ENCODE assay signal across 34 mouse cellular contexts in the genomic region with DNA sequence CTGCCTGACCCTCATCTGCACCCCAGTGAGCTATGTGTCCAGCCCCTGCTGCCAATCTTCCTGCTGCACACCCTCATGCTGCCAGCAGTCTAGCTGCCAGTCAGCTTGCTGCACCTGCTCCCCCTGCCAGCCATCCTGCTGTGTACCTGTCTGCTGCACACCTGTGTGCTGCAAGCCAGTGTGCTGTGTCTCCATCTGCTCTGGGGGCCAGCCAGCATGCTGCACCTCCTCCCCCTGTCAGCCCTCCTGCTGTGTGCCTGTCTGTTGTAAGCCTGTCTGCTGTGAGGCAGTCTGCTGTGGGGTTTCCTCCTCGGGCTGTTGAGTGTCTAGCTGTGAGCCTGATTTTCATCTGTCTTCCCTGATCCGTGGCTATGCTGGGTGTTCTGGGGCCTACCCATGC. TPM values are rescaled to one million over a fixed set of nuclear protein-coding genes. Genes with fewer than 3 reads are reported as not detected.
A peak's percentile ranks its signal among the peaks of the same experiment; 100 is the strongest.
DNase-seq lines count a peak whose midpoint lies in the region; ATAC-seq lines count a peak whose summit lies in the region.
"Had no signal": no experiment of that assay in that cellular context is flagged by ENCODE, and none has a peak within 500 bp of the region (broad histone marks: within the 10 kb centered on the region; RNA-seq: fewer than 3 reads in every experiment).

No protein-coding gene starts in this region.

- H3K9me3 ChIP-seq in forebrain, embryonic 13.5 days (replicated peaks) = peaks cover 16% of the 10 kb centered on the region
- H3K9me3 ChIP-seq in forebrain, embryonic 15.5 days = peaks cover 8% of the 10 kb centered on the region; the same call in 1 of the 2 replicates
- H3K9me3 ChIP-seq in midbrain, embryonic 15.5 days = peaks cover 4% of the 10 kb centered on the region; the same call in 1 of the 2 replicates
- H3K9me3 ChIP-seq: stomach, embryonic 15.5 days had no signal

- WGBS in forebrain, embryonic 13.5 days = 11% methylated on average over 2 of the region's 2 CpGs
- WGBS in forebrain, embryonic 15.5 days = 6% methylated on average over 2 of the region's 2 CpGs
- WGBS in midbrain, embryonic 15.5 days = 15% methylated on average over 2 of the region's 2 CpGs

- peak overlapping the region; percentile 26; the same call in 1 of the 2 replicates for H3K9ac ChIP-seq in forebrain, embryonic 13.5 days
- no peak overlapping the region for H3K9ac ChIP-seq in forebrain, embryonic 15.5 days (replicated peaks)
- no peak overlapping the region for H3K9ac ChIP-seq in midbrain, embryonic 15.5 days
- H3K9ac ChIP-seq: embryonic facial prominence, embryonic 12.5 days; heart, embryonic 13.5 days; hindbrain, embryonic 15.5 days; liver, embryonic 14.5 days; lung, embryonic 14.5 days; neural tube, embryonic 13.5 days; stomach, embryonic 15.5 days had no signal

- H3K27me3 ChIP-seq in forebrain, embryonic 13.5 days = no peaks in the 10 kb centered on the region
- no peaks in the 10 kb centered on the region for H3K27me3 ChIP-seq in forebrain, embryonic 15.5 days
- no peaks in the 10 kb centered on the region for H3K27me3 ChIP-seq in midbrain, embryonic 15.5 days (replicated peaks)
- H3K27me3 ChIP-seq: embryonic facial prominence, embryonic 12.5 days; heart, embryonic 13.5 days; hindbrain, embryonic 15.5 days; neural tube, embryonic 13.5 days; stomach, embryonic 15.5 days had no signal

- H3K4me2 ChIP-seq in forebrain, embryonic 13.5 days = no peak overlapping the region
- H3K4me2 ChIP-seq in forebrain, embryonic 15.5 days (replicated peaks) = no peak overlapping the region
- H3K4me2 ChIP-seq in midbrain, embryonic 15.5 days = no peak overlapping the region
- H3K4me2 ChIP-seq: embryonic facial prominence, embryonic 12.5 days; heart, embryonic 13.5 days; hindbrain, embryonic 15.5 days; lung, embryonic 14.5 days; midbrain, embryonic 11.5 days; neural tube, embryonic 13.5 days; stomach, embryonic 15.5 days had no signal

- no peaks in the 10 kb centered on the region for H3K4me1 ChIP-seq in forebrain, embryonic 13.5 days
- no peaks in the 10 kb centered on the region for H3K4me1 ChIP-seq in forebrain, embryonic 15.5 days
- no peaks in the 10 kb centered on the region for H3K4me1 ChIP-seq in midbrain, embryonic 15.5 days
- H3K4me1 ChIP-seq: embryonic facial prominence, embryonic 12.5 days; heart, embryonic 13.5 days; hindbrain, embryonic 15.5 days; neural tube, embryonic 13.5 days; stomach, embryonic 15.5 days had no signal

- H3K4me3 ChIP-seq in forebrain, embryonic 13.5 days = no peak overlapping the region
- H3K4me3 ChIP-seq in forebrain, embryonic 15.5 days = no peak overlapping the region
- H3K4me3 ChIP-seq in midbrain, embryonic 15.5 days = no peak overlapping the region
- H3K4me3 ChIP-seq: embryonic facial prominence, embryonic 12.5 days; heart, embryonic 13.5 days; hindbrain, embryonic 15.5 days; neural tube, embryonic 13.5 days; stomach, embryonic 15.5 days had no signal

- no peak for ATAC-seq in forebrain, embryonic 13.5 days
- ATAC-seq in forebrain, embryonic 15.5 days (replicated peaks) = no peak
- no peak for ATAC-seq in midbrain, embryonic 15.5 days (replicated peaks)
- ATAC-seq: activated CD4-positive, CD25-positive, alpha-beta regulatory T cell, adult 4 months; CD4-positive, CD25-positive, alpha-beta regulatory T cell, adult 4 months had no signal

- H3K36me3 ChIP-seq in forebrain, embryonic 13.5 days (ENCODE audit: poor library complexity, severe bottlenecking) = no peaks in the 10 kb centered on the region
- H3K36me3 ChIP-seq in forebrain, embryonic 15.5 days = no peaks in the 10 kb centered on the region
- no peaks in the 10 kb centered on the region for H3K36me3 ChIP-seq in midbrain, embryonic 15.5 days (replicated peaks)
- H3K36me3 ChIP-seq: embryonic facial prominence, embryonic 12.5 days; heart, embryonic 13.5 days; hindbrain, embryonic 15.5 days; neural tube, embryonic 13.5 days; stomach, embryonic 15.5 days had no signal

- no peak overlapping the region for H3K27ac ChIP-seq in forebrain, embryonic 13.5 days
- no peak overlapping the region for H3K27ac ChIP-seq in forebrain, embryonic 15.5 days (replicated peaks)
- no peak overlapping the region for H3K27ac ChIP-seq in midbrain, embryonic 15.5 days
- H3K27ac ChIP-seq: embryonic facial prominence, embryonic 12.5 days; heart, embryonic 13.5 days; hindbrain, embryonic 15.5 days; kidney, postnatal 0 days; liver, embryonic 14.5 days; neural tube, embryonic 13.5 days; stomach, embryonic 15.5 days had no signal

- peak; percentile 5 for DNase-seq in retina, postnatal 1 day
- no peak for DNase-seq in retina, embryonic 14.5 days (ENCODE audit: low spot score)
- peak; percentile 58 for DNase-seq in cerebellum, adult 9-11 months
- no peak for DNase-seq in urinary bladder, postnatal 10 days (ENCODE audit: low spot score)
- DNase-seq: adrenal gland, adult 2 months; adrenal gland, postnatal 36 days; embryo, embryonic 11 days; gastrocnemius, postnatal 10 days; heart, postnatal 10 days; kidney, adult 8-10 months; kidney, postnatal 4 days; layer of hippocampus, postnatal 36 days; liver; lung, embryonic 14.5 days; lung, postnatal 14 days; right cerebral cortex, postnatal 25 days; thymus, postnatal 25 days had no signal

RNA-seq across cellular contexts. Expression of a gene that starts 0.4 kb away (rescaled TPM):
- not detected in 2 replicates for polyA plus RNA-seq in forebrain, embryonic 13.5 days (2015; fragmentation: Nextera tagmentation; extraction: Ambion mirVana)
- not detected in 2 replicates for polyA plus RNA-seq in forebrain, embryonic 15.5 days (2015; fragmentation: Nextera tagmentation; extraction: Ambion mirVana)
- not detected in 2 replicates for polyA plus RNA-seq in midbrain, embryonic 15.5 days (2015; fragmentation: Nextera tagmentation; extraction: Ambion mirVana)
- polyA plus RNA-seq: activated CD4-positive, CD25-positive, alpha-beta regulatory T cell, adult 4 months; adrenal gland, adult 2 months; CD4-positive, CD25-positive, alpha-beta regulatory T cell, adult 4 months; embryonic facial prominence, embryonic 12.5 days; gonadal fat pad, adult 2 months; heart, embryonic 13.5 days; hindbrain, embryonic 15.5 days; intestine, embryonic 14.5 days; kidney, postnatal 0 days; limb, embryonic 11.5 days; liver, embryonic 14.5 days; lung, embryonic 14.5 days; midbrain, embryonic 11.5 days; midbrain, postnatal 0 days; neural tube, embryonic 13.5 days; stomach, embryonic 15.5 days had no signal

RNA-seq across cellular contexts. Expression of a gene that starts 5.7 kb away (rescaled TPM):
- polyA plus RNA-seq in forebrain, embryonic 13.5 days (2015; fragmentation: Nextera tagmentation; extraction: Ambion mirVana) = not detected in 2 replicates
- not detected in 2 replicates for polyA plus RNA-seq in forebrain, embryonic 15.5 days (2015; fragmentation: Nextera tagmentation; extraction: Ambion mirVana)
- polyA plus RNA-seq in midbrain, embryonic 15.5 days (2015; fragmentation: Nextera tagmentation; extraction: Ambion mirVana) = not detected in 2 replicates
- polyA plus RNA-seq: activated CD4-positive, CD25-positive, alpha-beta regulatory T cell, adult 4 months; adrenal gland, adult 2 months; CD4-positive, CD25-positive, alpha-beta regulatory T cell, adult 4 months; embryonic facial prominence, embryonic 12.5 days; gonadal fat pad, adult 2 months; heart, embryonic 13.5 days; hindbrain, embryonic 15.5 days; intestine, embryonic 14.5 days; kidney, postnatal 0 days; limb, embryonic 11.5 days; liver, embryonic 14.5 days; lung, embryonic 14.5 days; midbrain, embryonic 11.5 days; midbrain, postnatal 0 days; neural tube, embryonic 13.5 days; stomach, embryonic 15.5 days had no signal

RNA-seq across cellular contexts. Expression of a gene that starts 11.2 kb away (rescaled TPM):
- not detected in 2 replicates for polyA plus RNA-seq in forebrain, embryonic 13.5 days (2015; fragmentation: Nextera tagmentation; extraction: Ambion mirVana)
- not detected in 2 replicates for polyA plus RNA-seq in forebrain, embryonic 15.5 days (2015; fragmentation: Nextera tagmentation; extraction: Ambion mirVana)
- polyA plus RNA-seq in midbrain, embryonic 15.5 days (2015; fragmentation: Nextera tagmentation; extraction: Ambion mirVana) = not detected in 2 replicates
- polyA plus RNA-seq: activated CD4-positive, CD25-positive, alpha-beta regulatory T cell, adult 4 months; adrenal gland, adult 2 months; CD4-positive, CD25-positive, alpha-beta regulatory T cell, adult 4 months; embryonic facial prominence, embryonic 12.5 days; heart, embryonic 13.5 days; hindbrain, embryonic 15.5 days; intestine, embryonic 14.5 days; kidney, postnatal 0 days; limb, embryonic 11.5 days; liver, embryonic 14.5 days; lung, embryonic 14.5 days; midbrain, embryonic 11.5 days; midbrain, postnatal 0 days; neural tube, embryonic 13.5 days; stomach, embryonic 15.5 days had no signal

RNA-seq across cellular contexts. Expression of a gene that starts 14.8 kb away (rescaled TPM):
- not detected in 2 replicates for polyA plus RNA-seq in forebrain, embryonic 13.5 days (2015; fragmentation: Nextera tagmentation; extraction: Ambion mirVana)
- polyA plus RNA-seq in forebrain, embryonic 15.5 days (2015; fragmentation: Nextera tagmentation; extraction: Ambion mirVana) = not detected in 2 replicates
- not detected in 2 replicates for polyA plus RNA-seq in midbrain, embryonic 15.5 days (2015; fragmentation: Nextera tagmentation; extraction: Ambion mirVana)
- polyA plus RNA-seq: activated CD4-positive, CD25-positive, alpha-beta regulatory T cell, adult 4 months; adrenal gland, adult 2 months; CD4-positive, CD25-positive, alpha-beta regulatory T cell, adult 4 months; embryonic facial prominence, embryonic 12.5 days; gonadal fat pad, adult 2 months; heart, embryonic 13.5 days; hindbrain, embryonic 15.5 days; intestine, embryonic 14.5 days; kidney, postnatal 0 days; limb, embryonic 11.5 days; liver, embryonic 14.5 days; lung, embryonic 14.5 days; midbrain, embryonic 11.5 days; midbrain, postnatal 0 days; neural tube, embryonic 13.5 days; stomach, embryonic 15.5 days had no signal

RNA-seq across cellular contexts. Expression of a gene that starts 20.1 kb away (rescaled TPM):
- polyA plus RNA-seq in forebrain, embryonic 13.5 days (2015; fragmentation: Nextera tagmentation; extraction: Ambion mirVana) = not detected in 2 replicates
- polyA plus RNA-seq in forebrain, embryonic 15.5 days (2015; fragmentation: Nextera tagmentation; extraction: Ambion mirVana) = not detected in 2 replicates
- polyA plus RNA-seq in midbrain, embryonic 15.5 days (2015; fragmentation: Nextera tagmentation; extraction: Ambion mirVana) = not detected in 2 replicates
- polyA plus RNA-seq: activated CD4-positive, CD25-positive, alpha-beta regulatory T cell, adult 4 months; adrenal gland, adult 2 months; CD4-positive, CD25-positive, alpha-beta regulatory T cell, adult 4 months; embryonic facial prominence, embryonic 12.5 days; gonadal fat pad, adult 2 months; heart, embryonic 13.5 days; hindbrain, embryonic 15.5 days; intestine, embryonic 14.5 days; kidney, postnatal 0 days; limb, embryonic 11.5 days; liver, embryonic 14.5 days; lung, embryonic 14.5 days; midbrain, embryonic 11.5 days; midbrain, postnatal 0 days; neural tube, embryonic 13.5 days; stomach, embryonic 15.5 days had no signal

Comparison
In these comparisons a context has a peak if more than half of its experiments do, and no peak if none do; other contexts are left out.
1. DNase-seq: peak in retina, postnatal 1 day (single experiment) and cerebellum, adult 9-11 months (single experiment); none in retina, embryonic 14.5 days (single experiment) and urinary bladder, postnatal 10 days (single experiment).